In the genomic region with DNA sequence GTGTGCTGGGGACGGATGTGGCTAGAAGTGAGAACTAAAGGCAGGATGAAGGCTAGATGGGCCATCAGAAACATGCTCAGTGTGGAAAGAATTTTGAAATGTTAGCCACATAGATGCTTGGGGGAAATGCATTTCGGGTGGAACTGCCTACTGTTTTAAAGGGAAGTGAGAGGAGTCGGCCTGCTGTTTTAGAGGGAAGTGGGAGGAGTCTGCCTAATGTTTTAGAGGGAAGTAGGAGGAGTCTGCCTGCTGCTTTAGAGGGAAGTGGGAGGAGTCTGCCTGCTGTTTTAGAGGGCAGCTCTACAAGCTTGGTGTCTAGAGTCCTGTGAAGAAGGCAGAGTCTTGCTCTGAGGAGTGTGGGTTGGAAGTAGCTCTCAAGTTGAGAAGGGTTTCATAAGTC, we compare ENCODE assay signal across 23 mouse cellular contexts.
DNase-seq lines count a peak whose midpoint lies in the region; ATAC-seq and TF ChIP-seq lines count a peak whose summit lies in the region.
"Had no signal": no experiment of that assay in that cellular context is flagged by ENCODE, and none has a peak within 500 bp of the region (broad histone marks: within the 10 kb centered on the region; RNA-seq: fewer than 3 reads in every experiment).

No protein-coding gene starts in this region.

- ATAC-seq in heart, embryonic 12.5 days (ENCODE audit: insufficient number of reproducible peaks, low FRiP score): no peak
- peak; percentile 90 for ATAC-seq in megakaryocyte, adult 5-6 weeks (ENCODE audit: poor library complexity, severe bottlenecking)
- ATAC-seq in CD4-positive, CD25-positive, alpha-beta regulatory T cell, adult 4 months: no peak
- ATAC-seq: activated CD4-positive, CD25-positive, alpha-beta regulatory T cell, adult 4 months; forebrain, embryonic 14.5 days; midbrain, embryonic 16.5 days; Patski had no signal

- no peak overlapping the region for H3K9ac ChIP-seq in heart, embryonic 12.5 days
- H3K9ac ChIP-seq: embryonic facial prominence, embryonic 12.5 days; stomach, embryonic 15.5 days had no signal

- DNase-seq in heart, adult 11 months: peak; percentile 92
- peak; percentile 19 for DNase-seq in 416B (ENCODE audit: low read depth)
- no peak for DNase-seq in kidney, adult 18-20 months
- no peak for DNase-seq in urinary bladder, postnatal 36 days (ENCODE audit: low spot score in 2 of 2)
- DNase-seq: adrenal gland, postnatal 14 days; cerebellum, adult 9-10 months; gastrocnemius, postnatal 25 days; kidney, adult 8-10 months; kidney, postnatal 25 days; lung, adult 2 months; retina, postnatal 1 day; thymus, adult 18-20 months had no signal

- no peak overlapping the region for H3K4me2 ChIP-seq in heart, embryonic 12.5 days
- H3K4me2 ChIP-seq: embryonic facial prominence, embryonic 12.5 days; stomach, embryonic 15.5 days had no signal

- WGBS in heart, embryonic 12.5 days: 61% methylated on average over 3 of the region's 3 CpGs

- no peaks in the 10 kb centered on the region for H3K36me3 ChIP-seq in heart, embryonic 12.5 days
- H3K36me3 ChIP-seq: embryonic facial prominence, embryonic 12.5 days; stomach, embryonic 15.5 days had no signal

- no peaks in the 10 kb centered on the region for H3K4me1 ChIP-seq in heart, embryonic 12.5 days (replicated peaks)
- peaks cover 35% of the 10 kb centered on the region for H3K4me1 ChIP-seq in bone marrow macrophage, adult 2 months (ENCODE audit: control insufficient read depth, insufficient read depth, low read length)
- H3K4me1 ChIP-seq: embryonic facial prominence, embryonic 12.5 days; stomach, embryonic 15.5 days had no signal

- no peaks in the 10 kb centered on the region for H3K27me3 ChIP-seq in heart, embryonic 12.5 days (replicated peaks)
- H3K27me3 ChIP-seq: embryonic facial prominence, embryonic 12.5 days; stomach, embryonic 15.5 days had no signal

- no peak overlapping the region for H3K27ac ChIP-seq in heart, embryonic 12.5 days (ENCODE audit: poor library complexity, severe bottlenecking)
- peak overlapping the region; percentile 77 for H3K27ac ChIP-seq in bone marrow macrophage, adult 2 months (ENCODE audit: insufficient read depth, low read depth, low read length)
- H3K27ac ChIP-seq: embryonic facial prominence, embryonic 12.5 days; stomach, embryonic 15.5 days had no signal

- no peak for TF ChIP-seq CTCF in bone marrow macrophage, adult 2 months (IDR thresholded peaks at IDR 0.05; ENCODE audit: low read depth, low read length)

- H3K9me3 ChIP-seq in heart, embryonic 12.5 days (replicated peaks): no peaks in the 10 kb centered on the region
- H3K9me3 ChIP-seq: embryonic facial prominence, embryonic 12.5 days; stomach, embryonic 15.5 days had no signal

- TF ChIP-seq POLR2A in bone marrow macrophage, adult 2 months (IDR thresholded peaks at IDR 0.05; ENCODE audit: borderline replicate concordance, low read depth, low read length): no peak

- no peak overlapping the region for H3K4me3 ChIP-seq in heart, embryonic 12.5 days
- no peak overlapping the region for H3K4me3 ChIP-seq in bone marrow macrophage, adult 2 months (ENCODE audit: insufficient read depth, low read length)
- H3K4me3 ChIP-seq: embryonic facial prominence, embryonic 12.5 days; erythroblast, embryonic 14.5 days; stomach, embryonic 15.5 days had no signal

Comparison
In these comparisons a context has a peak if more than half of its experiments do, and no peak if none do; other contexts are left out.
1. DNase-seq: peak in heart, adult 11 months (single experiment) and 416B (single experiment); none in kidney, adult 18-20 months (single experiment) and urinary bladder, postnatal 36 days (0 of 2).